Mouse (Mus musculus) stomach, embryonic 14.5 days (tissue): ENCODE measurements around the gene Socs2. TPM values are rescaled to one million over a fixed set of nuclear protein-coding genes. Genes with fewer than 3 reads are reported as not detected.

Source experiments
- ATAC-seq: fragments of 200-750 bp; cut with Nextera tagmentation; 2 replicates; pipeline ENCODE4 v1.8.0; 2017; ENCODE audit warnings: low read depth, moderate TSS enrichment; ENCODE audit not compliant: insufficient number of reproducible peaks, insufficient read depth, low FRiP score
- H3K27ac ChIP-seq: fragments of 300-500 bp; sonication (generic); 2 replicates; pipeline ENCODE4 v1.5.1; 2014; ENCODE audit warnings: mild to moderate bottlenecking, low read length, moderate library complexity, mixed read lengths
- H3K27me3 ChIP-seq: fragments of 300-500 bp; sonication (generic); 2 replicates; pipeline ENCODE4 v1.6.1; 2014; ENCODE audit warnings: low read length, control low read depth, mixed read lengths; ENCODE audit not compliant: control insufficient read depth, insufficient read depth
- H3K36me3 ChIP-seq: fragments of 300-500 bp; sonication (generic); 2 replicates; pipeline ENCODE4 v1.6.1; 2014; ENCODE audit warnings: mild to moderate bottlenecking, control low read depth, low read length, moderate library complexity, mixed read lengths; ENCODE audit not compliant: control insufficient read depth, insufficient read depth
- H3K4me1 ChIP-seq: fragments of 300-500 bp; sonication (generic); 2 replicates; pipeline ENCODE4 v1.6.1; 2014; ENCODE audit warnings: low read length, control low read depth, mixed read lengths; ENCODE audit not compliant: control insufficient read depth, insufficient read depth
- H3K4me2 ChIP-seq: fragments of 300-500 bp; sonication (generic); replicated peaks from 2 replicates; pipeline ENCODE4 v1.6.1; 2014; ENCODE audit warnings: low read depth, low read length, control low read depth
- H3K4me3 ChIP-seq: fragments of 300-500 bp; sonication (generic); 2 replicates; pipeline ENCODE4 v1.5.1; 2014; ENCODE audit warnings: low read depth, low read length, control low read depth
- H3K9ac ChIP-seq: fragments of 300-500 bp; sonication (generic); replicated peaks from 2 replicates; pipeline ENCODE4 v1.6.1; 2014; ENCODE audit warnings: low read depth, mild to moderate bottlenecking, control low read depth, low read length, moderate library complexity, mixed read lengths
- H3K9me3 ChIP-seq: fragments of 300-500 bp; sonication (generic); 2 replicates; pipeline ENCODE4 v1.6.1; 2016; ENCODE audit warnings: low read depth, low read length, control low read depth; ENCODE audit not compliant: control insufficient read depth
- WGBS: fragments of 180-500 bp; shearing (Covaris S2); extraction: QIAGEN DNeasy Blood & Tissue Kit; methylation state at CpG from one replicate; pipeline ENCODE4 v1.1.7; 2014; 5-methylcytosine and 5-hydroxymethylcytosine counted together
- polyA plus RNA-seq: library from polyadenylated mRNA; unstranded; fragments of >200 nt; fragmentation: Nextera tagmentation; extraction: Ambion mirVana; gene quantifications from 2 replicates; pipeline ENCODE4 v1.2.1, GENCODE M21; 2014

Gene Socs2
- 32.9 and 33.4 TPM in 2 replicates for polyA plus RNA-seq

GRCm38 (mm10) chr10:95416685-95417495, at the start of gene Socs2:
Gene Socs2, minus strand, starts transcription at chr10:95417180.
- H3K9me3 ChIP-seq: no peaks in the 10 kb centered on the region
- H3K4me3 ChIP-seq: peak within 1 kb of the TSS; percentile 53
- peaks cover 4% of the 10 kb centered on the region; the same call in 1 of the 2 replicates for H3K4me1 ChIP-seq
- H3K9ac ChIP-seq: peak within 1 kb of the TSS; percentile 45
- H3K36me3 ChIP-seq: no peaks in the 10 kb centered on the region
- peak within 1 kb of the TSS; percentile 77; the same call in 1 of the 2 replicates for H3K27ac ChIP-seq
- H3K27me3 ChIP-seq: no peaks in the 10 kb centered on the region
- WGBS: under 1% methylated on average over 63 of the region's 66 CpGs
- peak within 1 kb of the TSS; percentile 90 for H3K4me2 ChIP-seq
- peak; percentile 86 for ATAC-seq

GRCm38 (mm10) chr10:95465485-95465896, 48.5 kb upstream of the Socs2 start:
- Histone ChIP-seq H3K9ac (no peak overlapping the region), H3K4me1 (no peaks in the 10 kb centered on the region), H3K4me3 (no peak overlapping the region), H3K27ac (no peak overlapping the region), H3K9me3 (no peaks in the 10 kb centered on the region), H3K4me2 (no peak overlapping the region), H3K36me3 (no peaks in the 10 kb centered on the region), H3K27me3 (no peaks in the 10 kb centered on the region)
- no peak for ATAC-seq
- 20% methylated on average over 4 of the region's 4 CpGs for WGBS

GRCm38 (mm10) chr10:95464527-95464926, 47.5 kb upstream of the Socs2 start:
- Histone ChIP-seq H3K4me3 (no peak overlapping the region), H3K27ac (no peak overlapping the region), H3K9me3 (no peaks in the 10 kb centered on the region), H3K27me3 (no peaks in the 10 kb centered on the region), H3K36me3 (no peaks in the 10 kb centered on the region), H3K4me1 (no peaks in the 10 kb centered on the region), H3K4me2 (no peak overlapping the region), H3K9ac (no peak overlapping the region)
- no peak for ATAC-seq
- 60% methylated on average over 6 of the region's 6 CpGs for WGBS

GRCm38 (mm10) chr10:95462231-95462630, 45.3 kb upstream of the Socs2 start:
- H3K27ac ChIP-seq: no peak overlapping the region
- no peak overlapping the region for H3K4me2 ChIP-seq
- no peaks in the 10 kb centered on the region for H3K9me3 ChIP-seq
- WGBS: 41% methylated on average over 1 of the region's 1 CpGs
- no peaks in the 10 kb centered on the region for H3K4me1 ChIP-seq
- H3K9ac ChIP-seq: no peak overlapping the region
- H3K27me3 ChIP-seq: no peaks in the 10 kb centered on the region
- no peak for ATAC-seq
- no peak overlapping the region for H3K4me3 ChIP-seq
- H3K36me3 ChIP-seq: no peaks in the 10 kb centered on the region

GRCm38 (mm10) chr10:95461053-95461553, 44.1 kb upstream of the Socs2 start:
- no peaks in the 10 kb centered on the region for H3K27me3 ChIP-seq
- H3K9ac ChIP-seq: no peak overlapping the region
- no peaks in the 10 kb centered on the region for H3K9me3 ChIP-seq
- no peaks in the 10 kb centered on the region for H3K4me1 ChIP-seq
- no peak overlapping the region for H3K4me3 ChIP-seq
- H3K27ac ChIP-seq: no peak overlapping the region
- no peak overlapping the region for H3K4me2 ChIP-seq
- no peaks in the 10 kb centered on the region for H3K36me3 ChIP-seq
- no peak for ATAC-seq
- WGBS: 43% methylated on average over 4 of the region's 4 CpGs

- Histone ChIP-seq H3K4me2 (no peak overlapping the region), H3K4me3 (no peak overlapping the region), H3K4me1 (no peaks in the 10 kb centered on the region), H3K27ac (peak overlapping the region; percentile 27; the same call in 1 of the 2 replicates), H3K27me3 (no peaks in the 10 kb centered on the region), H3K36me3 (no peaks in the 10 kb centered on the region), H3K9me3 (no peaks in the 10 kb centered on the region), H3K9ac (no peak overlapping the region)
- WGBS: 63% methylated on average over 9 of the region's 9 CpGs
- peak; percentile 28; the same call in 1 of the 2 replicates for ATAC-seq
These were observed 41.2 kb upstream of the Socs2 start for GRCm38 (mm10) chr10:95458050-95458806.

- Histone ChIP-seq H3K4me1 (no peaks in the 10 kb centered on the region), H3K4me3 (no peak overlapping the region)
- ATAC-seq: no peak
These were observed 40.5 kb upstream of the Socs2 start for GRCm38 (mm10) chr10:95457367-95458049.

GRCm38 (mm10) chr10:95456103-95456502, 39.1 kb upstream of the Socs2 start:
- Histone ChIP-seq H3K9ac (no peak overlapping the region), H3K4me3 (no peak overlapping the region), H3K27ac (no peak overlapping the region), H3K27me3 (no peaks in the 10 kb centered on the region), H3K4me1 (no peaks in the 10 kb centered on the region), H3K36me3 (no peaks in the 10 kb centered on the region), H3K9me3 (no peaks in the 10 kb centered on the region), H3K4me2 (no peak overlapping the region)
- 41% methylated on average over 2 of the region's 2 CpGs for WGBS
- no peak for ATAC-seq

More at GRCm38 (mm10) chr10:95457367-95458049, 40.5 kb upstream of the Socs2 start:
- Histone ChIP-seq H3K9ac (no peak overlapping the region), H3K9me3 (no peaks in the 10 kb centered on the region), H3K4me2 (no peak overlapping the region), H3K36me3 (no peaks in the 10 kb centered on the region), H3K27me3 (no peaks in the 10 kb centered on the region), H3K27ac (peak overlapping the region; percentile 27; the same call in 1 of the 2 replicates)
- 78% methylated on average over 8 of the region's 8 CpGs for WGBS
